Mouse (Mus musculus): ENCODE measurements around the gene Ube2h.
A peak's percentile ranks its signal among the peaks of the same experiment; 100 is the strongest.

The Ube2h gene

DNA sequence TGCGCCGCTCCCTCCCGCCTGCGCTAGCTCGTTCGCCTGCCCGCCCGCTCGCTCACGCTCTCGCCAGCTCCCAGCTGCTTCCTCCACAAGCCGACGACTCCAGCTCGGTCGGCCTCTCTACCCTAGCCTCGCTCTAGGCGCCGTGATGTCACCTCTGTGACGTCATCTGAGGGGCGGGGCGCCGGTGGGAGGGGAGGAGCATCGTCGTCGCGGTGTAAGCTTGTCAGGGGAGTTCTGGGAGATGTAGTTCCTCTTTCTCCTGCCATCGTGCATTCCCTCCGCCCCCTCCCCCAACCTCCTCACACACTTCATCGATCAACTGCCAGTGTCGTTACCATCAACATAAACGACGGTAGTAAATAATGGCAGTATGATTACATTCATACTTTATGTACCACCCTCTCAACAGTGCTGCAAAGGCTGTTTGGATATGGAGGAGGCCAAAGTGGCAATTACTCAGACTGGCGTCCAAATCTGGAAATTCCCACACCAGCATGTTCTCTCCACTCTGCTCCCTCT lies at the start of gene Ube2h:
Gene Ube2h, minus strand, starts transcription at position 141 of the 519 bp plus-strand sequence.
- DNase-seq, result peak; percentile 99 to 100

- DNase-seq, result no peak
Observed at GRCm38 (mm10) chr6:30353661-30354060, 49.3 kb upstream of the Ube2h start.

DNA sequence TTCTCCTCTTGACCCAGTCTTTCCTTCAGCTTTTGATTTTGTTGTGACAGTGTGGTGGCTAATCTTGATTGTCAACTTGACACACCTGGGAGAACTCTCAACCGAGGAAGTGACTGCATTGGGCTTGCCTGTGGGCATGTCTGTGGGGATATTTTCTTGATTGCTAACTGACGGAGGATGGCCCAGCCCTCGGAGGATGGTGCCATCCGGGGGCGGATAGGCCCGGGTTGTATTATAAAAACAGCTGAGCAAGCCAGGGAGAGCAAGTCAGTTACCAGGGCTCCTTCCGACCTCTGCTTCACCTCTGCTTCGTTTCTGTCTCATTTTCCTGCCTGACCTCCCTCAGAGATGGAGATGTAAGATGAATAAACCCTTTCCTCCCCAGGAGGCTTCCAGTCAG lies 48.4 kb upstream of the Ube2h start:
- peak in 1 of 2 experiments; percentile 44 for DNase-seq

- DNase-seq, result no peak
Observed at GRCm38 (mm10) chr6:30351290-30351689, 47.0 kb upstream of the Ube2h start.

DNA sequence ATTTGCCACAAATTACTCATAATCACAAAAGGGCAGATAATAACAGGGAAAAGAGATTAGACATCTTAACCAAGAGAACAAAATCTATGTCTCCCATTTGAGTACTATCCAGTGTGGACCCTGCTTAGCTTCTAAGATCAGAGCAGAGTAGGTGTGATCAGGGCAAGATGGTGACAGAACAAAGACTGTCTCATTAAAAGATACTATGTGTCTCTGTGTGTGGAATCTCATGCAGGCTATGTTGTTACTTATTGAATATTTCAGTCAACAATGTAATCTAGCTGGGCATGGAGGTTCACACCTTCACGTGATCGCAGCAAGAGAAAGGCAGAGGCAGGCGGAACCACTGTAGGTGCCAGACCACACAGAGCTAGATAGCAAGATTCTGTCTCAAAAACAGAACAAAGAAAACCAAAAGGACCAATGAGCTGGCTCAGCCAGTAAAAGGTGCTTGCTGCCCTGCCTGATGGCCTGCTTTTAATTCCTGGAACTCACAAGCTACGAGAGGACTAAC lies 43.0 kb upstream of the Ube2h start:
- no peak for DNase-seq

GRCm38 (mm10) chr6:30346737-30347136 lies 42.4 kb upstream of the Ube2h start:
- no peak for DNase-seq

- no peak for DNase-seq
Observed at GRCm38 (mm10) chr6:30344032-30344431, 39.7 kb upstream of the Ube2h start.

DNA sequence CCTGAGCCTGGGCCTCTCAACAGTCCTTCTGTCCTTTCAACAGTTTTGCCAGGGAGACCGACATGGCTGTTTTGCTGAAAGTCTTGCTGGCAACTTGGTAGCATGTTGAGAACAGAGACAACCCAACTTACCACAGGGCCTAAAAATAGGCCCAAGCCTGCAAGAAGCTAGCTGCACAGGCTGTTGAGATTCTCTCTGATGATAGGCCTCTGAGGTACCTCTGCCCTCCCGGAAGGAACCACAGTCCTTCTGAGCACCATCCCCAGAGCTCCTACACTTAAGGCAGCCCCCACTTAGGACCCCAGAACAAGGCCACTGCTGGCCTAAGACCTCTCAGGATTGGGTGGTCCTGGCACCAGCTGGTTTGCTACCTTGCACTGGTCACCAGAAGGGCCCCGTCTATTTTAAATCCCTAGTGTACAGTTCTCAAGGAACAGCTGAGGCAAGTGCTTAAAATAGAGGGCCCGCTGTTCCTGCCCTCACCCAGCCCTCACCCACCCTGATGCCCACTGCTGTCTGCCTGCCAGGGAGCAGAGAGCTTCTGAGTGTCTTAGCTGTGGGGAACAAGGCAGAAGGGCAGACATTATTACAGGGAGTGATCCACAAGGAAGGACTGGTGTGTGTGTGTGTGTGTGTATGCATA lies 36.0 kb upstream of the Ube2h start:
- DNase-seq, result no peak

DNA sequence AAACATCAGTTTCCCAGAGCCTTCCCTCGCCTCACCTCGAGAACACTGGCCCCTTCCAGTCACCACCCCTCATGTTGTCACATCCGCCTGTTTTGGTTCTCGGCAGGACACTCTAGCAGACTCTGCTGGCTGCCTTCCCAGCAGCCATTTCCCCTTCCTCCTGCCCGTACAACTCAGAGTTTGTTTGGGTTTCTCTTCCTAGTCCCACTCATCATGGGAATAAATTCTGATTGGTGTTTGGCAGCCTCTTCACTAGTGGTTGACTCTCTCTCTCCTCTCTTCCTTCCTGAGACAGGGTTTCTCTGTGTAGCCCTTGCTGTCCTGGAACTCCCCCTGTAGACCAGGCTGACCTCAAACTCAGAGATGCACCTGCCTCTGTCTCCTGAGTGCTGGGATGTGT lies 32.6 kb upstream of the Ube2h start:
- peak; percentile 77 to 87 for DNase-seq

DNA sequence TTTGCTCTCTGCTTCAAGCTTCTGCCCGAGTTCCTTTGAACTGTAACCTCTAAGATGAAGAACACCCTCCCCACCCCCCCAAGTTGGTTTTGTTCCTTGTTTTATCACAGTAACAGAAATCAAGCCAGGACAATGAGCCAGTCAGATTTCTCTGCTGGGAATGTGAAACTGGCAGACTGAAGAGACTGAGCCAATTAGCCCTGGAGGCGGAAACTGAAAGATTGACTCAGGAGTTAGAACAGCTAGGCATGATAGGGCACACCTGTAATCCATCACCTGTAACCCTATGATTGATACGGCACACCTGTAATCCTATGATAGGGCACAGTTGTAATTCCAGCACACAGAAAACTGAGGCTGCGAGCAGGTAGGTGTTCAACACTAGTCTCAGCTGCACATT lies 27.9 kb upstream of the Ube2h start:
- no peak for DNase-seq

DNA sequence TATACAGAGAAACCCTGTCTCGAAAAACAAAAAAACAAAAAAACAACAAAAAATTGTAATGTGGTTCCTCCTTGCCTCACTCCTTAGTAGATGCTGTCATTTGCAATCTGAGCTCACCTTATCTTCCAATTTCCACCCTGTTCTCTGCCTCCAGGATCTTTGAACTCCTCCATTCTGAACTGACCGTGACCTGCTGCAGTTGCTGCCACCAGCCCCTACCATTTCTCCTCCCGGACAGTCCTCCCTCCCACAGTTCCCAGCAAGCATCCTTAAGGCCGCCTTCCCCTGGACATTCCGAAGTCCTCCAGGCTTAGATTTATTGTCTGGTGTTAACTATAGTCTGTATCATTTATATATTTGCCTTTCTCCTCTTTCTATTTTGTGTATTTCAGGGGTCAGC lies 26.4 kb upstream of the Ube2h start:
- DNase-seq, result no peak

DNA sequence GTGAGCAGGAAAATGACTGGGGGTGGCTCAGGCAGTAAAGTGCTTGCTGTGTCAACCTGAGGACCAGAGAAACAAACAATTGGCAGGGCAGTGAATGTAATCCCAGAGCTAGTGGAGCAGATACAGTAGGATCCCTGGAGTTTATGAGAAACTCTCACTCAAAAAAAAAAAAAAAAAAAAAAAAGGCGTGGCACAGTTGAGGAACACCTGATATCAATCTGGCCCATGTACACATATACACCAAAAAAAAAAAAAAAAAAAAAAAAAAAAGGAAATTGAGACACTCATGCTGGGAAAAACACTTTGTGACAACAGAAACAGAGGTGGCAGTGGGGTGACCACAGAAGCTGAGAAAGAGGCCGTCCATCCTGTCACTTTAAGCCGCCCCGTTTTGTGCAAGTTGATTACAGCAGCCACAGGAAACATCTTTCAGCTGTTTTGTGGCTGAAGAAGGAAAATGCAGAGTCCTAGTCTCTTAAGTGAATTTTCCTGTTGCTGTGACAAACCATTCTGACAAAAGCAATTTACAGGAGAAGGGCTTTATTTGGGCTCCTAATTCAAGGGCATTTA lies 21.7 kb upstream of the Ube2h start:
- DNase-seq, result no peak

DNA sequence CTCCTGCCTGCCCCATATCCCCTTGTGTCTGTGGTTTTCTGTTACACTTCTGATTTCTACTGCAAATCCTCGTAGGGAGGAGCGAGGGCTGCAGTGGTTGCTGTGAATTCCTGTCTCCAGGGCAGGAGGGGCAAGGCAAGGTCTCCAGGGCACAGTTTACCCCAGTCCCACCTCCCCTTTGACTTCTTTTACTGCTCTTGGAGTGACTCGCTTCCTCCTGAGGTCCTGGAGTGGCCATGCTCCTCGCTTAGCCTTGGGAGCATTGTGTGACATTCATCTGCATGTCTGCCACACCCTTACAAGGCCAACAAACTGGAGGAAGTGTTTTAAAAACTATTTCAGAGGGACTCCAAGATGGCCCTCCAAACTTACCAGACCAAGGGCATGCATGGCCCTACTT lies 16.7 kb upstream of the Ube2h start:
- no peak for DNase-seq

DNA sequence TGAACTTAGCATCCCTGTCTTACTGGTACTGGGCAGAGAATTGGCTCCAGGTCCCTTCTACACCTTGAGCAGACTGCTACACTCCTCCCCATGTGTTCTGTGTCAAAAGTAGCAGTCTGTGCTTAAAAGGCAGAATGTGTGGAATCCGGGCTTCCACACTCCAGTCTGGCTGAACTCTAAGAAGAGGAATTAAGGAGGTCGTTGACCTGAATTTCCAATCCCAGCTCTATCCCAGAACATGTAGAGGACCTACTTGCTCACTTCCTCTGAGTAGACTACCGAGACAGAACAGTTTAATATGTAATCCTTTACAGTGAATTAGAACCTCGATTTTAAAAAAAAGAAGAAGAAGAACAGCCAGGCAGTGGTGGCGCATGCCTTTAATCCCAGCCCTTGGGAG lies 14.9 kb upstream of the Ube2h start:
- DNase-seq, result no peak

DNA sequence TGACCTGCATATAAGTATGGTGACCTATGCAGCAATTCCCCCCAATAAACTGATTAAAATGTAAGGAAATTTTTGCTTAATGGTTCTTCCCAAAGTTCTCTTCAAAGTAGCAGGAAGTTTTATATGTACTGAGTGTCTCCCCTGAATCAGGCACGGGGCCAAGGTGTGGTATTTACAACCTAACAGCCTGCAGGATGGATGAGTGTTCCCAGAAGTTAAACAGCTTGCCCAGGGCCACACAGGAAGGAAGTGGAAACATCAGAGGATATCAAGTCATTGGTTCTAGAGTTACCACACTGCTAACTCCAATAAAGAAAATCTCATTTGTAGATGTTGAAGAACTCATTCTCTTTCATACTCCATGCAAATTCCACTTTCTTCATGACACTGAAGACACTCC lies 7.7 kb upstream of the Ube2h start:
- peak; percentile 18 to 29 for DNase-seq

- peak; percentile 12 to 18 for DNase-seq
Observed at GRCm38 (mm10) chr6:30308751-30309150, 4.4 kb upstream of the Ube2h start.

DNA sequence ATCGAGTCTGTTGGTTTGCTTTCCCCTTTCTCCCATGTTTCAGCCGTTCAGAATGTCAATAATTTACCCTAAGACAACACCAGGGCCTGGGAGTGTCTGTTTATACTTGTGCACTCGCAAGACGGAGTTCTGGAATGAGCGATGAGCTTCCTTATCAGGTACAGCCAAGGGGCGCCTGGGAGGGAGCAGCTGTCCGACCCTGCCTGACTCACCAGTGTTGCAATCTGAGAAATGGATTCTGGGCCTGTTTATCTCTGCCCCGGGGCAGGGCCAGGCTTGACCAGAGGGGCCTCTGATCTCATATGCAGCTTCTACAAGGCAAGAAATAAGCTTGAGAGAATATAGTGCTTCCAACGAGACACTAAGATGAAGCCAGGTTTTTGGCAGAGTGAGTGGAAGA lies 3.4 kb upstream of the Ube2h start:
- DNase-seq, result peak; percentile 37 to 49

DNA sequence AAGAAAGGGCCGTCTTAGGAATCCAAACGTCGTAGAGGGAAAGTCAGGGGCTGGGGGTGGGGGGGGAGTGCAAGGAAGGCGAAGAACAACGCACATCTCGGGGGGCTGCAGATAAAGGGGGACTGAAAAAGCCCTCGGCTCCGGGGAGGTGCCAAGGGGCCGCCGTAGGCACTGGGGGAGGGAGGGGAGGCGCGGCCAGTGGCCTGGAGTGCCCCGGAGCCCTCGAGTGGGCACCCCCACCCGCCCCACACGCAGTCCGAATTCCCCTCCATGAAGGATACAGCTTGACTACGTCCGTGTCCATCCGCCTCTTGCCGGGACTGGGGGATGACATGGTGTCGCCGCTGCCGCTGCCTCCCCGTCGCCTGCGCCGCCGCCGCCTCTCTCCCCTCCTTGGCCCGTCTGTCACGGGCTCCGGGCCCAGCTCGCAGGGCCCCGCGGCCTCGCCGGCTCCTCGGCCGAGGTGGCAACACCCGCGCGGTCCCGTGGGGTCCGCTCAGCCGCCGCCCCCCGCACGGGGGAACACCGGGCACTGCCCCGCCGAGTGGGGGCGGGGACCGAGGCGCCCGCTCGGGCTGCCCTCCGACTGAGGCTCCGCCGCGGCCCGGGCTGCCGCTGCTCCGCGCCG lies 454 bp downstream of the Ube2h start:
- peak; percentile 60 to 77 for DNase-seq

DNA sequence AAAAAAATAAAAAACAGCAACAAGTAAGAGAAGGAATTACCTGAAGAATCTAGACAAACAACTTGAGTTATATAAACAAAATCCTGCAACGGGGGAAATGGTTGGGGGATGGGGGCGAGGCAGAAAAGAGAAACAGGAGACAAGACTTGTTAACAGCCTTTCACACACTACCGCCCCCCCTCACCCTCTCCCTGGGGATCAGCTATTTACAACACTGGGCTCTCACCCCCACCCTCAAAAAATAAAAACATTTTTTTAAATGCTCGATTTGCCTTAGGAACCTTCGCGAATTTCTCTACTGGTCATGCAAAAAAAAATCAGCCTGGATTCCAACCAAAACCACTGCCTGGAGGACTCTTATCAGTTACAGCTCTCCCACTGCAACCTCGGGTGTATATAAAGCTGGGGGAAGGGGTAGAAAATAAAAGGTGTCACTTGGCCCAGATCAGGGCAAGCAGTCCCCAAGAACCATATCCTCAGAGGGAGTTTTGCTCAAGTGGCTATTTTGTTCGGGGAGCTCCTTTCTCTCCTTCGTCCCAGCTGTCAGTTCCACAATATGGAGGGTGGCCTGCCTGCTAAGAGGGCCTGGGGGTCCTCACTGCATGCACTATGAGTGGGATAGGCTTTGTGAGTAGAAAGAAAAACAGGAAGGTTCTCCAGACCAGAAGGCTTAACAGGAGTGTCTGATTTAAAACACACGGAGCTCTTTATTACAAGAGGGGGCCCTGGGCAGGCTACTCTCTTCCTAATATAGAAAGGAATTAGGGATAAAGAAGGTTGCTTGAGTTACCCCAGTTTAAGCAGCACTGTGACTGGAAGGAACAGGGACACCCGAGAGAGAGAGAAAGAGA lies 1.3 kb downstream of the Ube2h start:
- DNase-seq, result peak; percentile 59 to 71

GRCm38 (mm10) chr6:30302156-30302555 lies 2.2 kb downstream of the Ube2h start:
- no peak for DNase-seq

GRCm38 (mm10) chr6:30300901-30301300 lies 3.4 kb downstream of the Ube2h start:
- peak; percentile 14 to 53 for DNase-seq

DNA sequence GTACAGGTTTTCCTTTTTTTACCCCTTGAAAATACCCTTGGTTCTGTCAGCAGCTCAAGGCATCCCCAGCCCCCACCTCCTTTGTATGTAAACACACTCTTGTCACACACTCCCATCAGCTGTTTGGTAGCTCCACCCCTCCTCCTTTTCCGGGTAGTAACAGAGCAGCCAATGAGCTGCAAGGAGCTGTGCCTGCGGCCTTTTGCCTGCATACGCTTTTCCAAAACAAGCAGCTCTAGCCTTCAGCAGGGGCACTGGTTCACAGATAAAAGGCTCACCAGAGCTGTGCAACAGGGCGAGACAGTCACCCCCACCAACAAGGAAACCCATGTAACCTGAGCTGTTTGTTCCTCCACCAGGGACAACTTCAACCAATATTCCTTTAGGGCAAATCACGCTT lies 4.0 kb downstream of the Ube2h start:
- peak; percentile 84 to 90 for DNase-seq

DNA sequence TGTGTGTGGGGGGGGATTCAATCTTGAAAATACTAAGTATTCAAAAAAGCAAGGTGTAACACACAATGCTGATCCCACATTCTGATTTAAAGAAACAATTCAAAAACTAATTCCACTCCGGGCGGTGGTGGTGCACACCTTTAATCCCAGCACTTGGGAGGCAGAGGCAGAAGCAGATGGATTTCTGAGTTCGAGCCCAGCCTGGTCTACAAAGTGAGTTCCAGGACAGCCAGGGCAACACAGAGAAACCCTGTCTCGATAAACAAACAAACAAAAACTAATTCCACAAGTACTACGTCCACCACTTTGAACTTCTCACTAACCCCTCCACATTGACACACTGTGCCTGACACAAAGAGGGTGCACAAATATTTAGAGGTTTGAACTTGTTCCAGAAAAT lies 4.7 kb downstream of the Ube2h start:
- peak in 1 of 2 experiments; percentile 15 for DNase-seq

All from kidney, postnatal 4 days (tissue).